Mouse (Mus musculus): ENCODE measurements around the gene Gm4131. TPM values are rescaled to one million over a fixed set of nuclear protein-coding genes. Genes with fewer than 3 reads are reported as not detected.
"Not testable (repeated sequence)": the region's sequence is repeated elsewhere in the genome, so short reads cannot be mapped to it uniquely, and the experiment has no call there.

Gm4131 gene
- not detected in 2 replicates for total RNA-seq (2015; ENCODE audit: low replicate concordance)
- total RNA-seq (2017; ENCODE audit: low replicate concordance) = not detected in 2 replicates

DNA sequence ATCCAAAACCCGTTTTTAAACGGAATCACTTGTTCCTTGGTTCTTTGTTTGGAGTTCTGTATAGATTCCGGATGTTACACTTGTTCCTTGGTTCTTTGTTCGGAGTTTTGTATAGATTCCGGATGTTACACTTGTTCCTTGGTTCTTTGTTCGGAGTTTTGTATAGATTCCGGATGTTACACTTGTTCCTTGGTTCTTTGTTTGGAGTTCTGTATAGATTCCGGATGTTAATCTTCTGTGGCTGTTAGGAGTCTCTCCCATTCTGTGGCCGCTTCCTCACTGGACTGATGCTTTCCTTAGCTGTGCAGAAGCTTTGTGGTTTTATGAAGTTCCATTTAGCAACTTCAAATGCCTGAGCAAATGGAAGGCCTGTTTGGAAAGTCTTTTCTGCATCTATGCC is at the start of gene Gm4131:
Gene Gm4131, minus strand, starts transcription at position 101 of the 400 bp plus-strand sequence.
- ATAC-seq (replicated peaks; ENCODE audit: low FRiP score, poor library complexity, severe bottlenecking) = not testable (repeated sequence)

DNA sequence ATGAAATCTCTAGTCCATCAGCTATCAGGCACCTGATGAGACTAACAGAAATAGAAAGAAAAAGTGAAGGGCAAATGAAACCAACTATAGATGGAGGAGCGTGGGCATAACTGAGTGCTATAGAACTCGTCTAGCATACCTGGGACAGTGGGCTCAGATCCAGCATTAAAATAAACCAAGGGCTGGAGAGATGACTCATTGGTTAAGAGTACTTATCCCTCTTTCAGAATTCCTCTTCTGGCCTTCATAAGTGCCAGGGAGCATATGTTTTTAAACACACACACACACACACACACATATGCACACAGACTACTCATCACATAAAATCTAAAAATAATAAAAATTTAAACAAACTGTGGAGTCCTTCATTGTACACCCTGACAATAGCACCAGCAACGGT is 43.2 kb upstream of the Gm4131 start:
- no peak for ATAC-seq (replicated peaks; ENCODE audit: low FRiP score, poor library complexity, severe bottlenecking)

DNA sequence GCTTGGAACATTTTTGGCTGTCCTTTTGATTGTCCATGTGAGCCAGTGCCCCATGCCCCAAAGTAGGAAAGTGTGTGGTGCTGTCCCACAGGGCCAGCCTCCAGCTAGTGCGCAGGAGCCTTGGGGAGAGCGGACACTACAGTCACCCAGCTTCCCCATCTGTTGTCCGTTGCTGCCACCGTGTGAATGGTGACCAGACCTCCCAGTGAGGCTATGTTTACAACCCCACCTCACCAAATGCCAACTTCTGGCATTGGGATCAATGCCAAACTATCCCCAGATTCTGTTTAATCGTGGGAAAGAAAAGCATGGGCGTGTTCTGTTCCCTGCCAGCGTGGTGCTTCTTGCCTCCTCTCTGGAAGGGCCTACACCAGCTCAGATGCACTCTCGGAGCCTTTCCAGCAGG is 41.1 kb upstream of the Gm4131 start:
- no peak for ATAC-seq (replicated peaks; ENCODE audit: low FRiP score, poor library complexity, severe bottlenecking)

DNA sequence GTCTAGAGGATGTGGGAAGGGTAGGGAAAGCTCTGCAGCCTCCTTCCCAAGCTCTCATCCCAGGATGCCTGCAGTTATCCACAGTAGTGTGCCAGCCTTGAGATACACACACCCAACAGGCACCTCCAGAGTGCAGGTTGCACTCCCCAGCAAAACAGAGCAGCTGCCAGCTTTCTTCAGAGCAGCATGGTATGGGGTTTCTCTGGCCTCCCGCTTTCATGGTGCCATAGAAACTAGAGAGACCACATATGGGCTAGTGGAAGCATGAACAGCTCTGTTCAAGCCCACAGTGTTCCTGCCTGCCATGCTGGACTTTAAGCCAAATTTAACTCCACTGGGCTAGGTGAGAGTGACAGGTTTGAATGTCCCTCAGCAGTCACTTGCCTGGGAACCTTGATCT is 36.1 kb upstream of the Gm4131 start:
- ATAC-seq (replicated peaks; ENCODE audit: low FRiP score, poor library complexity, severe bottlenecking) = no peak

DNA sequence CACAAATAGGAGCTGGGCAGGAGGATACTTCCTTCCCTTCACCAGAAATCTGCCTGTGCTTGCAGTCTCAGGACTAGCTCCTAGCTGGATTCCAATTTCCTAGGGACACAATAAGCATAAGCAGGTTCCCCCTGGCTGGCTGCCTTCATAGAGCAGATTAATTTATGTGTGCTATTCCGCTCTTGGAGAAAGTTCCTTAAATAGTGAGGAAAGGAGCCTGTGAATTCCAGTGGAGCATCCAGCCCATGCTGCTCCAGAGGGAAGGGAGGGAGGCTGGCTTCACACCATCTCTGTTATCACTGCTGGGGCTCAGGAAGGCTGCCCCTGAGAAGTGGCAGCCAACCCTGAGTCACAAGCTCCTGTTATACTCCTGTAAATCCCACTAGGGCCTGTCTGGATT is 35.5 kb upstream of the Gm4131 start:
- ATAC-seq (replicated peaks; ENCODE audit: low FRiP score, poor library complexity, severe bottlenecking) = no peak

DNA sequence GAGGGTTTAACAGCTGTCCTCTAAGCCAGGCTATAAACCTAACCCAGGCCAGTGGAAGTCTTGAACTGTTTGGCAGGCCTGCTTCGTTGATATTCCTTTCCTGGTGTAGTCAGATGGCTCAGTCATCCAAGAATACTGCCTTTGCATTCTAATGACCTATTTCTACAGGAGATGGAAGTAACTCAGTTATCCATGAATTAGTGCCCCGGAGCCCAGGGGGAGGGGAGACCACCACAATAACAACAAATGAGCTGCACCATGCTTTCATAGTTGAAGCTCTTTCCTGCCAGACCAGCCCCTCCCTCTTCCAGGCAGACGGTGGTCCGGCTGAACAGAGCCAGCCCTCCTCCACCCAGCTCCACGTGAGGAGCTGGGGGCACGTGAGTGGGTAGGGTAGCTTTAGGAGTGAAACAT is 33.4 kb upstream of the Gm4131 start:
- ATAC-seq (replicated peaks; ENCODE audit: low FRiP score, poor library complexity, severe bottlenecking) = no peak

DNA sequence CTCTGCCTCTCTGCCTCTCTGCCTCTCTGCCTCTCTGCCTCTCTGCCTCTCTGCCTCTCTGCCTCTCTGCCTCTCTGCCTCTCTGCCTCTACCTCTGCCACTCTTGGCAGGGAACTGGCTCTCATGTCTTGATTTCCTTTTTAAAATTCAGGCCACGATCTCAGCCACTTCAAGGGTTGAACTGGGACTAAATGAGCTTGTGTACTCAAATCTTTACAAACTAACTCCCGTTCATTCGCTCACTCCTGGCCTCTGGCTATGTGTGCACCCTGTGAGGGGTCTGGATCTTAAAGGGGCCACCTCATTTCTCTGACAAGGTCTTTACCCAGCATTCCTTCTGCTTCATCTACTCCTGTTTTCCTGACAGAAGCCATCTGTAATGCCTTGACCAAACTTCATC is 18.6 kb upstream of the Gm4131 start:
- no peak for ATAC-seq (replicated peaks; ENCODE audit: low FRiP score, poor library complexity, severe bottlenecking)

DNA sequence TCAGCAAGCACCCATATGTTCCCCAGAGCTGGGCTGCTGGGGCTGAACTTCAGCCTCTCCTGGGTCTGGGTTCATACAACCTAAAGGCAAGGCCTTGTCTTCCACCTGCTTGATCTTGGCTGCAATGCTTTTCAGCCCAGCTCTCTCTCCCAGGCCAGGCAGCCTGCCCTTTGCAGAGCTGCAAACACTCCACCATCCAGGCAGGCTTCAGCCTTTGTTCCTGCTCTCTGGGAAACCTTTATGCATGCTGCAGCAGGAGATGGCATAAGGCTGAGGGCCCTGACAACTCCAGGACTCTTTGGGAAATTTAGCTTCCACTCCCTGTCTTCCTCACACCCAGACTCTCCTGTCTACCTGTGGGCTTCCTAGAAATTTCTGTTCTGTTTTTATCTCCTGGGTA is 17.9 kb upstream of the Gm4131 start:
- ATAC-seq (replicated peaks; ENCODE audit: low FRiP score, poor library complexity, severe bottlenecking) = no peak

DNA sequence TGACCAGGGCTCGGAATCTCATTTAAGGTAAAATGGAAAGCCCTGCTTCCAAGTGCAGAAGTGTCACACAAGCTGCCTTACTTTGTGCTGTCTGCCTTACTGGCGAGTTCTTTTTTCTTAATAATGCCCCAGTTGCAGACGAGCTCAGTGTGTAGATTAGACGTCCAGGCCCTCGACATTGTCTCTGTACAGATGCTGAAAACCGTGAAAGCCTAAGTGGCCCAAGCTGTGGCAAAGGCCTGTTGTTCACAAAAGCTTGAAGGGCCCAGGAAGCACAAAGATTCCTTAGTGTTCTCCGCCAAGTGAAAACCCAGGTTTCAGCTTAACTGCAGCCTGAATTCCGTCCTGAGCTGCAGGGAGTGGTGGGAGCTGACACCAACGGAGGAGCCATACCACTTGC is 15.0 kb upstream of the Gm4131 start:
- no peak for ATAC-seq (replicated peaks; ENCODE audit: low FRiP score, poor library complexity, severe bottlenecking)

DNA sequence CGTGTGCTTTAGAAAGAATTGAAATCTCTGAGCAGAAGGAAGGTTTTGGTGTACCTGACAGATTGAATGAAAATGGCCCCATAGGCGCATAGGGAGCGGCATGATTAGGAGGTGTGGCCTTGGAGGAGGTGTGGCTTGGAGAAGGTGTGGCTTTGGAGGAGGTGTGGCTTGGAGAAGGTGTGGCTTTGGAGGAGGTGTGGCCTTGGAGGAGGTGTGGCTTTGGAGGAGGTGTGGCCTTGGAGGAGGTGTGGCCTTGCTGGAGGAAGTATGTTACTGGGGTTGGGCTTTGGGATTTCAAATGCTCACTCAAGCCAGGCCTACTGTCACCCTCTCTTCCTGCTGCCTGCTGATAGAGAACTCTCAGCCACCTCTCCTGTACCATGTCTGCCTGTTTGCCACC is 14.2 kb upstream of the Gm4131 start:
- ATAC-seq (replicated peaks; ENCODE audit: low FRiP score, poor library complexity, severe bottlenecking) = no peak

DNA sequence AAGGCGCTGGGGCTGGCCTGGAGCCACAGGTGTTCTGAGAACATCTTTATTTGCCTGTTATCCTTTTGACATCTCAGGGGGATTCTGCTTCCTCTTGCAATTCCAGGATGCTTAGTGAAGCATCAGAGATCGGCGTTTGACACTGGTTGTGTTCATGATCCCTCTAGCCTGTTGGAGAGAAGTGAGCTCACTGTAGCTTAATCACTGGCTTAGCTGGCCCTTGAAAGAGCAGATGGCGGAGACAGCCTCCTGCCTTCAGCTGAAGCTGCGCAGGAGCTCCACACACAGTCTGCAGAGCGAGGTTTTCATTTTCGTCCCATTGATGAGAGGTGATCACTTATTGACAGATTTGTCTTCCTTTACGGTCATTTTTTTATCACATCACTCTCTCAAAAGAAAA is 9.1 kb upstream of the Gm4131 start:
- ATAC-seq (replicated peaks; ENCODE audit: low FRiP score, poor library complexity, severe bottlenecking) = no peak

DNA sequence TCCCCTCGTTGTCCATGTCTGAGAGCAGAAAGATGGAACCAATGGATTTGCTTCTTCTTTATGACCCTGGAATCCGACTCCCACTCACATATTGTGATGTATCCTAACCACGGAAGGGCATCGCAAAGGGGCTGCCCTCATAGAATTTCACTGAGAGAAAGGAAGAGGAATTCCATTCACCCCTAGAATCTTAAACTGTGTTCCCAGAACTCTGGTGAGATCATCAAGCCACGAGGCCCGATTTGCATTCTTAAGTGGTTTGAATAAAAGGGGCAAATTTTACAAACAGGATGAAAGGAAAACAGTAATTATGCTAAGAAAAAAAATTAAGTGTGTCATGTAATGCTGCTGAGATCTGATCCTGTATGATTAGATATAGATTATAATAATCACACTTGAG is 8.2 kb upstream of the Gm4131 start:
- ATAC-seq (replicated peaks; ENCODE audit: low FRiP score, poor library complexity, severe bottlenecking) = no peak

DNA sequence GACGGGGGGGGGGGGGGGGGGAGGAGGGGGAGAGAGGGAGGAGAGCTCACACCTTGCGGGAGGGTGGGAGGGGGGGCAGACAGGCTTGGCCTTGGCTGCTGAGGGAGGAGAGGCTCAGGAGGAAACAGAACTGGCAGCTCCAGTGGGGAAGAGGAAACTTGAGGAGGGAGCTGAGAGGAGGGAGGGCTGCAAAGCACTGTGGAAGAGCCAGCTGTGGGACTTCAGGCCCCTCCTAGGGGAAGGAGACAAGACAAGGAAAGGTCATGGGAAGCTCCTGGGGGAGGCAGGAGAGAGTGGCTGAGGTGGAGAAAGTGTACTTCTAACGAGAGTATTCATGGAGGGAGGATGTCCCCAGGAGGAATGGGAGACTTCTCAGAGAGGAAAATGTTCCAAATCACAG is 6.7 kb upstream of the Gm4131 start:
- ATAC-seq (replicated peaks; ENCODE audit: low FRiP score, poor library complexity, severe bottlenecking) = no peak

DNA sequence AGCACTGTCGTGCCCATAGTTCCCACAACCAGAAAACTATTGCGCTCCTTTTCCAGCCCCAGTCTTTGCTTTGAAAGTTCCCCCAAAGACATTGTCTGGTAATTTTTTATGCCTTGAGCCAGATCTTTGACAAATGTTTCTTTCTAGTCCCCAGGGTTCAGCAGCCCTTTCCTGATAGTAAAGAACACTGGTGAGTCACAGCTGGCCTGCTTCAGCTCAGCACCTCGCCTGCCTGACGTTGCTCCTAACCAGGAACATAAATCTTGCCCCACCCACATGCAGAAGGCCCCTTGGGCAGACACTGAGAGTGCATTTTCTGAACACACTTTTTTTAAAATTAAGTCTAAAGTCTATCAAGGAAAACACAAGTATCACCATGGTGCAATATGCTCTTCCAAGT is 3.6 kb upstream of the Gm4131 start:
- ATAC-seq (replicated peaks; ENCODE audit: low FRiP score, poor library complexity, severe bottlenecking) = no peak

DNA sequence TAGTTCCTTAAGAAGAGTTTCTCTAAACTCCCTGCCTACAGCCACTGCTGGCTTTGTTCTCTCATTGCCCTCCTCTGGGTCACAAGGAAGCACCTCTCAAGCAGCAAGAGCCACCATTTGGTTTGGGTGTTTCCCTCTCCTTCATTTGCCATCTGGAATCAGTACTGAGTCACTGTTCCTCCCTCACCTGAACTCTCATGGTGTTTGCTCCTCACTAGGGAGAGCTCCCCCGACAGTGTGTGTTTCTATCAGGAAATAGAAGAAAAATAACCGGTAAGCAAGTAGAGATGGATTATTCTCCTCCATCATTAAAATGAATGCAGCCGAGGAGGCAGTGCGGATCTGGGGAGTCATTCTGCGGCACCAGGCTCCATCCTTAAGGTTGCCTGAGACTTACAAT is 2.7 kb upstream of the Gm4131 start:
- ATAC-seq (replicated peaks; ENCODE audit: low FRiP score, poor library complexity, severe bottlenecking) = no peak

DNA sequence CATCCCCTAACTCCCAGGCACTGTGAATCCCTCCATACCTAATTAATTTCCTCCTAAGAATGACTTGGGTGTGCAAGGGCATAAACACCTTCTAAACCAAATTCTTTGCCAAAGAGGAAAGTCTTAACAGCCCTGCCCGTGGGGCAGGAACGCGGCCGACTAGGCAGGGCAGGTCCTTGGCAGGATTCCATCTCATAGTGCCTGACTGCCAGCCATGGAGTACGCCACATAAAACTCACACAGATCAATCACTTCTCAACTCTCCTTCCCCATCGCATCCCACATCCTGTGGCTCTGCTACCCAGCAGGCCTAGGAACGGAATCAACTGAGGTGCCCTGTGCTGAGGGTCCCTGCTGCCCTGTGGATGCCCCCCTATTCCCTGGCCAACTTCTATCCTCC is 3.0 kb downstream of the Gm4131 start:
- ATAC-seq (replicated peaks; ENCODE audit: low FRiP score, poor library complexity, severe bottlenecking) = no peak

DNA sequence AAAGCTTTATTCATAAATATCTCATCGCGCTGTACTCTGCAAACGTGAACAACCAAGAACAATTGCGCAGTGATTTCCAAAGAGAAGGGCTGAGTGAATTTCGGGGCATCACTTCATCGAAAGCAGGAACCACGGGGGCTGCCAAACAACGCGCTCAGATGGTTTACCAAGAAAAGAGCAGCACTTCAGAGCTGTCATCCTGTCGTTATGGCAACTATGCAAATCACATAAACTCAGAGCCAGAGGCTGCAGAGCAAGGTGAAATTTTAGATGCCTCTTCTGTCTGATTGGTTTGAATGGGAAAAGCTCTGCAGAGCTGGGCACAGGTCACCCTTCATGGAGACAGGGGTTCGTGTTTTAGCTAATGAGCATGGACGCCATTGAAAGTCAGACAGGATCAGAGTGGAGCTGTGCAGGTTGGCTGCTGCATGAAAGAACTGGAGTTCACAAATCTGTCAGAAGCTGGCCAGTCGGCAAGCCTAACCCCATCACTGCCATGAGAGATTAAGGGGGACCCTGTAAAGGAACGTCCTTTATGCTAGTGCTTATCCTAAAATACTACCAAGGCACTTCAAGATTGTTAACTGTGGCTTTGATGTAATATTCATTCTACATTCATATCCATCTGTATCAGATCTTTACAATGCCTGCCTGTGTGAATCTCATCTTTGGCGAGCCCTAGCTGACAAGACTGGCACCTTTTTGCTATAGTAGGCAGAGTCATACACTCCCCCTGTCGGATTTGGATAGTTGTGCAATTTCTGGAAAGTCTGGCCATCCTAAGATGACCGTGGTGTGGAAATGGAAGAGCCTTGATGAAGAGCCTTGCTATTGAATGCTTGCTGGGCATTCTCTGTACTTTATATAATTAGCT is 4.6 kb downstream of the Gm4131 start:
- ATAC-seq (replicated peaks; ENCODE audit: low FRiP score, poor library complexity, severe bottlenecking) = no peak

DNA sequence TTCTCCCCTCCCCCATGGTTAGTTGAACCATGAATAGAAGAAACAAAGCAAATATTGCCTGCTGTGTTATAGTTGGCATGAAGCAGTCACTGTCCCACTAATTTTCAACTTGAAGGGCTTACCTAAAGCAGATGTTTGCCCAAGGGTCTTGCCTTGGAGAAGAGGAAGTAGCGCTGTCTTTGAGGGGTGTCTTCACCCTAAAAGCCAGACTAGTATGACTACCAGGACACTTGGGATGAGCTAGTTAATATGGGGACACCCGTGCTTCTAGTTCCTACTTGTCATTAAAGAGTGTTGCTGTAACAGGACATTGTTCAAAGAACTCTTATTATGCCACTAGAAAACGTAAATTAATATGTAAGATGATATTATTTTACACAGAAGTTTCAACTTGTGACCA is 9.6 kb downstream of the Gm4131 start:
- ATAC-seq (replicated peaks; ENCODE audit: low FRiP score, poor library complexity, severe bottlenecking) = no peak

DNA sequence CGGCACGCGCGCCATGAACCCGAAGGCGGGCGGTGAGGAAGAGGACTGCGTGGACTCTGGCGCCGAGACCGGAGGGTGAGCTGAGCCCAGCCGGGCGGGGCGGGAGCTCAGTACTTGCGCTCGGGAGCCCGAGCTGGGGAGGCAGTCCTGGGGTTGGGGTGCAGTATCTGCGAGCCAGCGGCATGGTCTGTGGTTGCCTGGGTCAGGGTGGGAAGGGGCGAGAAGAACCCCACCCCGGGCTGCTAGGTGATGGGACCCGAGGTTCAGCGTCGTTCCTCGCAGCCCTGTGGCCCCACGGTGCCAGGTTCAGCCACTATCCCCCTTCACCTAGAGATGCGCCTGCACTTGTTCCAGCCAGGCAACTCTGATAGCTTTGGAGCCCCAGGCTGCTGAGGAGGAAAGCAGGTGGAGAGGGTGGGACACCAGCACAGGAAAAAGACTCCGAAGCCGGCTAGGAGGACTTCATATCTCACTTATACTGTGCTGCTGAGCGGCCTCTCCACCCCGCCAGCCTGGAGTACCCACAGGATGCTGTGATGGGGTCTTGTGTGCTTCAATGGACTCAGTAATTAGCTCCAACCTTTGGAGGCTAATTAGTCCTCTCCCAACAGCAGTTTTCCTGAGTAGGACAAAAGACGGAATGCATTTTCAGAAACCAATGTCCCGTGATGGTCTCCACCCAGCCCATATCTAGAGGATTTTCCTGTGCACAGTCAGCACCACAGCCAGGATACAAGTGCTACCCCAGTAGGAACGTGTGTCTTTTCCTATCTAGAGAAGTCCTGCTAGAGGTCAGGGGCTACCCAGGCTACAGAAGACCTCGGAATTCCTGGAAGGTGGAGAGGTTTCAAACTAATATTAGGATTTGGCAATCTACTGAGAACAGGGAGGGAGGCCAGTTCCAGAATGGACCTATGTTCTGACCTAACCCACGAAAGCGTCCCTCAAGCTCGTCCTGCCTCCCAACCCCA is 10.6 kb downstream of the Gm4131 start:
- no peak for ATAC-seq (replicated peaks; ENCODE audit: low FRiP score, poor library complexity, severe bottlenecking)

DNA sequence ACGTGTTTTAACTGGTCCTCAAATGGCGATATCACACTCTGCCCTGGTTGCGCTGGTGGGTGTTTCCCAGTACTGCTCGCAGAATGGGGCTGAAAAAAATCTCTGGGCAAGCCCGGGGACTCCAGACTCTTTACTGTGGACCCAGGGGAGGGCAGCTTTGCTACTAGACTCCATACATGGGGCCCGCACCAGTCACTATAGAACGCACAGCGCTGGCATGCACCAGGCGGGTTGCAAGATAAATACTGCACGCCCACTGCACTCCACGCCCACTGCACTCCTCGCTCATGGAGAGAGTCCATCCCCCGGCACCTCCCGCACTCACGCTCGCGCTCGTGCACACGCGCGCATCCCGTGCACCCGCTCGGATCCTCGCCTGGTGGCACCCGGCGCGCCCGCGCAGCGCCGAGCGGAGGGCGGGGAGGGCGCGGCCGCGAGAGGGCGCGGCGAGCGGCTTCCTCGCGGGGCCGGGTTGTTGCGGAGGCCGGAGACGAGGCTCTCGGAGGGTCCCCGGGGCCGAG is 11.4 kb downstream of the Gm4131 start, which contains the start of gene Fam124a:
Gene Fam124a, plus strand, starts transcription at position 429 of the 521 bp plus-strand sequence.
- no peak for ATAC-seq (replicated peaks; ENCODE audit: low FRiP score, poor library complexity, severe bottlenecking)

Data from erythroblast, adult 5-6 weeks (primary cell).